Mouse (Mus musculus): ENCODE measurements around the gene Plin2. TPM values are rescaled to one million over a fixed set of nuclear protein-coding genes. Genes with fewer than 3 reads are reported as not detected.
"Not testable (repeated sequence)": the region's sequence is repeated elsewhere in the genome, so short reads cannot be mapped to it uniquely, and the experiment has no call there.

Gene Plin2
- polyA plus RNA-seq, 1 experiment from 2014 or later = 220 TPM

- DNase-seq (ENCODE audit: low spot score) (no peak), ATAC-seq (no peak)
- no peaks in the 10 kb centered on the region for H3K9me3 ChIP-seq (ENCODE audit: low read length)
- H3K4me3 ChIP-seq (ENCODE audit: low read depth, low read length) = no peak overlapping the region
- no peaks in the 10 kb centered on the region for H3K36me3 ChIP-seq (ENCODE audit: insufficient read depth, low read length)
- H3K9ac ChIP-seq (replicated peaks; ENCODE audit: low read depth) = no peak overlapping the region
- no peak overlapping the region for H3K4me2 ChIP-seq (replicated peaks; ENCODE audit: low read depth, low read length)
- WGBS = 42% methylated on average over 3 of the region's 3 CpGs
- H3K27me3 ChIP-seq (replicated peaks; ENCODE audit: insufficient read depth, low read length) = no peaks in the 10 kb centered on the region
- TF ChIP-seq EP300 (IDR thresholded peaks at IDR 0.05) (no peak), CTCF (IDR thresholded peaks at IDR 0.05) (no peak)
- no peaks in the 10 kb centered on the region for H3K4me1 ChIP-seq (ENCODE audit: insufficient read depth, low read depth, low read length)
- no peak overlapping the region for H3K27ac ChIP-seq (ENCODE audit: low read length)
Measured at GRCm38 (mm10) chr4:86681421-86681820, 11.6 kb upstream of the Plin2 start.

- ATAC-seq = no peak
- H3K9me3 ChIP-seq (ENCODE audit: low read length) = no peaks in the 10 kb centered on the region
- H3K4me1 ChIP-seq (ENCODE audit: insufficient read depth, low read depth, low read length) = no peaks in the 10 kb centered on the region
- H3K4me2 ChIP-seq (replicated peaks; ENCODE audit: low read depth, low read length) = no peak overlapping the region
- DNase-seq (ENCODE audit: low spot score) = no peak
- H3K36me3 ChIP-seq (ENCODE audit: insufficient read depth, low read length) = no peaks in the 10 kb centered on the region
- H3K27me3 ChIP-seq (replicated peaks; ENCODE audit: insufficient read depth, low read length) = no peaks in the 10 kb centered on the region
- TF ChIP-seq CTCF (IDR thresholded peaks at IDR 0.05) (no peak), EP300 (IDR thresholded peaks at IDR 0.05) (no peak)
- H3K4me3 ChIP-seq (ENCODE audit: low read depth, low read length) = no peak overlapping the region
- H3K27ac ChIP-seq (ENCODE audit: low read length) = no peak overlapping the region
- WGBS = 85% methylated on average over 2 of the region's 2 CpGs
- no peak overlapping the region for H3K9ac ChIP-seq (replicated peaks; ENCODE audit: low read depth)
Measured at GRCm38 (mm10) chr4:86679686-86680085, 9.8 kb upstream of the Plin2 start.

- DNase-seq (ENCODE audit: low spot score) (no peak), ATAC-seq (no peak)
- Histone ChIP-seq H3K4me3 (ENCODE audit: low read depth, low read length) (no peak overlapping the region), H3K4me2 (replicated peaks; ENCODE audit: low read depth, low read length) (no peak overlapping the region), H3K9ac (replicated peaks; ENCODE audit: low read depth) (no peak overlapping the region), H3K4me1 (ENCODE audit: insufficient read depth, low read depth, low read length) (no peaks in the 10 kb centered on the region; the same call in 1 of the 2 replicates), H3K27me3 (replicated peaks; ENCODE audit: insufficient read depth, low read length) (no peaks in the 10 kb centered on the region), H3K27ac (ENCODE audit: low read length) (no peak overlapping the region), H3K9me3 (ENCODE audit: low read length) (no peaks in the 10 kb centered on the region), H3K36me3 (ENCODE audit: insufficient read depth, low read length) (no peaks in the 10 kb centered on the region)
- TF ChIP-seq EP300 (IDR thresholded peaks at IDR 0.05) (no peak), CTCF (IDR thresholded peaks at IDR 0.05) (no peak)
Measured at GRCm38 (mm10) chr4:86676756-86677155, 6.9 kb upstream of the Plin2 start.

- H3K9me3 ChIP-seq (ENCODE audit: low read length); H3K36me3 ChIP-seq (ENCODE audit: insufficient read depth, low read length); ATAC-seq; H3K4me1 ChIP-seq (ENCODE audit: insufficient read depth, low read depth, low read length); H3K27ac ChIP-seq (ENCODE audit: low read length); H3K4me2 ChIP-seq (replicated peaks; ENCODE audit: low read depth, low read length); DNase-seq (ENCODE audit: low spot score); H3K4me3 ChIP-seq (ENCODE audit: low read depth, low read length); H3K9ac ChIP-seq (replicated peaks; ENCODE audit: low read depth); H3K27me3 ChIP-seq (replicated peaks; ENCODE audit: insufficient read depth, low read length): not testable (repeated sequence)
Measured at GRCm38 (mm10) chr4:86674739-86675138, 4.9 kb upstream of the Plin2 start.

GRCm38 (mm10) chr4:86674150-86674549 lies 4.3 kb upstream of the Plin2 start:
- not testable (repeated sequence) for H3K4me2 ChIP-seq (replicated peaks; ENCODE audit: low read depth, low read length); H3K27me3 ChIP-seq (replicated peaks; ENCODE audit: insufficient read depth, low read length); H3K27ac ChIP-seq (ENCODE audit: low read length); H3K4me3 ChIP-seq (ENCODE audit: low read depth, low read length); H3K9ac ChIP-seq (replicated peaks; ENCODE audit: low read depth); H3K9me3 ChIP-seq (ENCODE audit: low read length); ATAC-seq; DNase-seq (ENCODE audit: low spot score); H3K36me3 ChIP-seq (ENCODE audit: insufficient read depth, low read length); H3K4me1 ChIP-seq (ENCODE audit: insufficient read depth, low read depth, low read length)

- H3K27ac ChIP-seq (ENCODE audit: low read length) = no peak overlapping the region; the same call in 1 of the 2 replicates
- no peaks in the 10 kb centered on the region for H3K9me3 ChIP-seq (ENCODE audit: low read length)
- WGBS = 86% methylated on average over 7 of the region's 7 CpGs
- peaks cover 7% of the 10 kb centered on the region; the same call in 1 of the 2 replicates for H3K4me1 ChIP-seq (ENCODE audit: insufficient read depth, low read depth, low read length)
- H3K9ac ChIP-seq (replicated peaks; ENCODE audit: low read depth) = no peak overlapping the region
- TF ChIP-seq EP300 (IDR thresholded peaks at IDR 0.05) (no peak), CTCF (IDR thresholded peaks at IDR 0.05) (no peak)
- H3K36me3 ChIP-seq (ENCODE audit: insufficient read depth, low read length) = no peaks in the 10 kb centered on the region
- no peak overlapping the region for H3K4me3 ChIP-seq (ENCODE audit: low read depth, low read length)
- no peak overlapping the region for H3K4me2 ChIP-seq (replicated peaks; ENCODE audit: low read depth, low read length)
- no peaks in the 10 kb centered on the region for H3K27me3 ChIP-seq (replicated peaks; ENCODE audit: insufficient read depth, low read length)
- DNase-seq (ENCODE audit: low spot score) (no peak), ATAC-seq (no peak)
Measured at GRCm38 (mm10) chr4:86672450-86672849, 2.6 kb upstream of the Plin2 start.

GRCm38 (mm10) chr4:86671803-86672202 lies 1.9 kb upstream of the Plin2 start:
- DNase-seq (ENCODE audit: low spot score) (peak; percentile 66), ATAC-seq (no peak)
- no peak overlapping the region for H3K4me2 ChIP-seq (replicated peaks; ENCODE audit: low read depth, low read length)
- H3K36me3 ChIP-seq (ENCODE audit: insufficient read depth, low read length) = no peaks in the 10 kb centered on the region
- TF ChIP-seq EP300 (IDR thresholded peaks at IDR 0.05) (peak; percentile 61), CTCF (IDR thresholded peaks at IDR 0.05) (no peak)
- H3K9me3 ChIP-seq (ENCODE audit: low read length) = no peaks in the 10 kb centered on the region
- H3K4me3 ChIP-seq (ENCODE audit: low read depth, low read length) = no peak overlapping the region
- WGBS = 37% methylated on average over 3 of the region's 3 CpGs
- H3K9ac ChIP-seq (replicated peaks; ENCODE audit: low read depth) = no peak overlapping the region
- peaks cover 7% of the 10 kb centered on the region; the same call in 1 of the 2 replicates for H3K4me1 ChIP-seq (ENCODE audit: insufficient read depth, low read depth, low read length)
- H3K27ac ChIP-seq (ENCODE audit: low read length) = no peak overlapping the region
- no peaks in the 10 kb centered on the region for H3K27me3 ChIP-seq (replicated peaks; ENCODE audit: insufficient read depth, low read length)
